Mouse (Mus musculus) liver, embryonic 14.5 days (tissue): ENCODE measurements around the gene Ralgapa2.

ENCODE experiments used
- CTCF ChIP-seq: IDR thresholded peaks from 2 replicates; pipeline ENCODE4 v1.5.1; 2016; ENCODE audit warnings: antibody characterized with exemption, low read depth, control low read depth
- EP300 ChIP-seq: IDR thresholded peaks from 2 replicates; pipeline ENCODE4 v1.6.1; 2016; ENCODE audit warnings: antibody characterized with exemption, low read depth

- TF ChIP-seq EP300 (no peak), CTCF (no peak)
Observed at GRCm38 (mm10) chr2:146515081-146515480, 2.9 kb upstream of the Ralgapa2 start.
